Mouse (Mus musculus): ENCODE data around the gene 1700017N19Rik. TPM values are rescaled to one million over a fixed set of nuclear protein-coding genes. Genes with fewer than 3 reads are reported as not detected.

1700017N19Rik gene
- total and polyA plus RNA-seq, 3 experiments, result not detected

GRCm38 (mm10) chr10:100564112-100564511, 26.2 kb upstream of the 1700017N19Rik start:
- no peak overlapping the region for H3K27ac ChIP-seq (ENCODE audit: insufficient read depth, low read depth)
- no peaks in the 10 kb centered on the region for H3K79me2 ChIP-seq (replicated peaks; ENCODE audit: control insufficient read depth, extremely low read depth, insufficient read depth, poor library complexity, severe bottlenecking)
- no peak overlapping the region for H3K9ac ChIP-seq (ENCODE audit: insufficient read depth, low read depth)
- no peak for DNase-seq (ENCODE audit: extremely low read depth)
- H3K4me2 ChIP-seq (ENCODE audit: insufficient read depth, low read depth, poor library complexity, severe bottlenecking), result no peak overlapping the region
- TF ChIP-seq RCOR1 (conservative IDR thresholded peaks at IDR 0.05; ENCODE audit: low read depth, low read length) (no peak), USF1 (IDR thresholded peaks at IDR 0.05; ENCODE audit: low read depth, low read length) (no peak), CHD1 (IDR thresholded peaks at IDR 0.05; ENCODE audit: low read depth, low read length) (no peak), POLR2A (IDR thresholded peaks at IDR 0.05; ENCODE audit: low read depth, low read length) (no peak), CHD2 (IDR thresholded peaks at IDR 0.05; ENCODE audit: low read length) (no peak), IRF4 (IDR thresholded peaks at IDR 0.05; ENCODE audit: low read depth, low read length) (no peak), TCF12 (IDR thresholded peaks at IDR 0.05; ENCODE audit: low read depth, low read length) (no peak), KAT2A (IDR thresholded peaks at IDR 0.05; ENCODE audit: insufficient replicate concordance, low read length) (no peak), MAZ (IDR thresholded peaks at IDR 0.05; ENCODE audit: low read depth, low read length) (no peak), MAFK (IDR thresholded peaks at IDR 0.05; ENCODE audit: insufficient replicate concordance, low read length) (no peak), ELF1 (IDR thresholded peaks at IDR 0.05; ENCODE audit: low read depth, low read length) (no peak), UBTF (IDR thresholded peaks at IDR 0.05; ENCODE audit: low read depth, low read length) (no peak), MYC (IDR thresholded peaks at IDR 0.05; ENCODE audit: low read depth, low read length) (no peak), SMC3 (IDR thresholded peaks at IDR 0.05; ENCODE audit: low read depth, low read length) (no peak)
- H3K36me3 ChIP-seq (replicated peaks in 1 of 2; ENCODE audit: control insufficient read depth in 1 of 2, insufficient read depth in 1 of 2, low read length in 1 of 2), result no peaks in the 10 kb centered on the region
- no peak overlapping the region for H3K4me3 ChIP-seq (replicated peaks in 1 of 3; ENCODE audit: low read depth in 2 of 3, low read length in 2 of 3, poor library complexity in 1 of 3)
- H3K4me1 ChIP-seq (ENCODE audit: control insufficient read depth in 1 of 2, insufficient read depth in 2 of 2), result no peaks in the 10 kb centered on the region
- in situ Hi-C loops (cut with MboI; ENCODE audit: low pct_ligation_motif_present, low pct_unique_long_range_greater_than_20kb, low sequenced_read_pairs) (no loop called here), dilution Hi-C loops (cut with MboI; ENCODE audit: extremely low pct_ligation_motif_present, extremely low pct_unique_long_range_greater_than_20kb, low sequenced_read_pairs) (no loop called here)
- no peaks in the 10 kb centered on the region for H3K27me3 ChIP-seq (replicated peaks)
- H3K9me3 ChIP-seq (replicated peaks; ENCODE audit: low read length), result peaks cover 43% of the 10 kb centered on the region

- TF ChIP-seq CTCF (conservative IDR thresholded peaks at IDR 0.05 in 1 of 2, IDR thresholded peaks at IDR 0.05 in 1 of 2; ENCODE audit: low read depth in 2 of 2, low read length in 2 of 2), result no peak
- no peak for TF ChIP-seq CHD1 (IDR thresholded peaks at IDR 0.05; ENCODE audit: low read depth, low read length)
- TF ChIP-seq JUND (conservative IDR thresholded peaks at IDR 0.05; ENCODE audit: low read depth, low read length), result no peak
- no peak for TF ChIP-seq ZC3H11A (IDR thresholded peaks at IDR 0.05; ENCODE audit: low read depth, low read length)
- no peak for TF ChIP-seq ZKSCAN1 (IDR thresholded peaks at IDR 0.05; ENCODE audit: borderline replicate concordance, low read depth, low read length)
- no peak for TF ChIP-seq JUN (IDR thresholded peaks at IDR 0.05; ENCODE audit: insufficient read depth, low read depth, low read length)
- no peak for TF ChIP-seq SIN3A (IDR thresholded peaks at IDR 0.05; ENCODE audit: low read length)
- TF ChIP-seq PAX5 (IDR thresholded peaks at IDR 0.05; ENCODE audit: low read length), result no peak
- TF ChIP-seq USF1 (IDR thresholded peaks at IDR 0.05; ENCODE audit: low read depth, low read length), result no peak
- no peak for TF ChIP-seq USF2 (conservative IDR thresholded peaks at IDR 0.05; ENCODE audit: low read depth, low read length)
- no peak for TF ChIP-seq CHD2 (IDR thresholded peaks at IDR 0.05; ENCODE audit: low read length)
- H3K9ac ChIP-seq (ENCODE audit: insufficient read depth, low read depth), result no peak overlapping the region
- dilution Hi-C loops (cut with MboI; ENCODE audit: extremely low pct_ligation_motif_present, extremely low pct_unique_long_range_greater_than_20kb, low sequenced_read_pairs), result no loop called here
Measured at GRCm38 (mm10) chr10:100571707-100572106, 18.6 kb upstream of the 1700017N19Rik start.

More at GRCm38 (mm10) chr10:100571707-100572106, 18.6 kb upstream of the 1700017N19Rik start:
- Histone ChIP-seq H3K79me2 (replicated peaks; ENCODE audit: control insufficient read depth, extremely low read depth, insufficient read depth, poor library complexity, severe bottlenecking) (no peaks in the 10 kb centered on the region), H3K27ac (ENCODE audit: insufficient read depth, low read depth) (no peak overlapping the region), H3K36me3 (replicated peaks in 1 of 2; ENCODE audit: control insufficient read depth in 1 of 2, insufficient read depth in 1 of 2, low read length in 1 of 2) (no peaks in the 10 kb centered on the region), H3K4me3 (replicated peaks in 1 of 3; ENCODE audit: low read depth in 2 of 3, low read length in 2 of 3, poor library complexity in 1 of 3) (no peak overlapping the region), H3K4me2 (ENCODE audit: insufficient read depth, low read depth, poor library complexity, severe bottlenecking) (no peak overlapping the region), H3K9me3 (replicated peaks; ENCODE audit: low read length) (peaks cover 44% of the 10 kb centered on the region), H3K4me1 (ENCODE audit: control insufficient read depth in 1 of 2, insufficient read depth in 2 of 2) (no peaks in the 10 kb centered on the region), H3K27me3 (replicated peaks) (no peaks in the 10 kb centered on the region)
- DNase-seq (ENCODE audit: extremely low read depth), result no peak
- in situ Hi-C loops (cut with MboI; ENCODE audit: low pct_ligation_motif_present, low pct_unique_long_range_greater_than_20kb, low sequenced_read_pairs), result no loop called here
